Mouse (Mus musculus): ENCODE results near the gene S100a2. TPM values are rescaled to one million over a fixed set of nuclear protein-coding genes. Genes with fewer than 3 reads are reported as not detected.

The S100a2 gene
- total and polyA plus RNA-seq, 3 experiments = not detected

GRCm38 (mm10) chr3:90549676-90550420 lies 40.2 kb upstream of the S100a2 start:
- Histone ChIP-seq H3K9ac (ENCODE audit: control insufficient read depth, low read depth, low read length, poor library complexity, severe bottlenecking) (no peak overlapping the region), H3K36me3 (ENCODE audit: control insufficient read depth in 1 of 2, insufficient read depth in 2 of 2, low read length in 2 of 2) (no peaks in the 10 kb centered on the region), H3K27ac (ENCODE audit: control insufficient read depth, low read depth, low read length) (no peak overlapping the region), H3K27me3 (ENCODE audit: control insufficient read depth in 1 of 2, insufficient read depth in 2 of 2, low read length in 2 of 2) (peaks cover 13 to 39% of the 10 kb centered on the region in 2 experiments), H3K4me3 (ENCODE audit: control insufficient read depth in 1 of 2, insufficient read depth in 1 of 2, low read depth in 2 of 2, low read length in 2 of 2) (no peak overlapping the region), H3K9me3 (replicated peaks; ENCODE audit: insufficient read depth, low read length) (no peaks in the 10 kb centered on the region), H3K79me2 (ENCODE audit: control insufficient read depth, insufficient read depth, low read length, poor library complexity) (no peaks in the 10 kb centered on the region), H3K4me1 (ENCODE audit: control insufficient read depth in 1 of 2, insufficient read depth in 2 of 2, low read length in 2 of 2) (no peaks in the 10 kb centered on the region; a peak in 1 of 4 replicates)
- DNase-seq (ENCODE audit: low read depth, low spot score) = no peak
- TF ChIP-seq NRF1 (IDR thresholded peaks at IDR 0.05; ENCODE audit: insufficient read depth, low read depth, low read length, poor library complexity, severe bottlenecking) (no peak), ZC3H11A (IDR thresholded peaks at IDR 0.05; ENCODE audit: low read depth, low read length) (no peak), MAX (IDR thresholded peaks at IDR 0.05; ENCODE audit: low read length) (no peak)

GRCm38 (mm10) chr3:90550421-90550790 lies 39.6 kb upstream of the S100a2 start:
- H3K27ac ChIP-seq (ENCODE audit: control insufficient read depth, low read depth, low read length) = no peak overlapping the region
- no peaks in the 10 kb centered on the region; a peak in 1 of 4 replicates for H3K4me1 ChIP-seq (ENCODE audit: control insufficient read depth in 1 of 2, insufficient read depth in 2 of 2, low read length in 2 of 2)
- DNase-seq (ENCODE audit: low read depth, low spot score) = no peak
- H3K36me3 ChIP-seq (ENCODE audit: control insufficient read depth in 1 of 2, insufficient read depth in 2 of 2, low read length in 2 of 2) = no peaks in the 10 kb centered on the region
- peaks cover 11 to 42% of the 10 kb centered on the region in 2 experiments for H3K27me3 ChIP-seq (ENCODE audit: control insufficient read depth in 1 of 2, insufficient read depth in 2 of 2, low read length in 2 of 2)
- no peak overlapping the region for H3K4me3 ChIP-seq (ENCODE audit: control insufficient read depth in 1 of 2, insufficient read depth in 1 of 2, low read depth in 2 of 2, low read length in 2 of 2)
- TF ChIP-seq ELF1 (IDR thresholded peaks at IDR 0.05; ENCODE audit: low read depth, low read length) = no peak
- no peak overlapping the region for H3K9ac ChIP-seq (ENCODE audit: control insufficient read depth, low read depth, low read length, poor library complexity, severe bottlenecking)
- no peaks in the 10 kb centered on the region for H3K9me3 ChIP-seq (replicated peaks; ENCODE audit: insufficient read depth, low read length)
- no peaks in the 10 kb centered on the region for H3K79me2 ChIP-seq (ENCODE audit: control insufficient read depth, insufficient read depth, low read length, poor library complexity)

DNA sequence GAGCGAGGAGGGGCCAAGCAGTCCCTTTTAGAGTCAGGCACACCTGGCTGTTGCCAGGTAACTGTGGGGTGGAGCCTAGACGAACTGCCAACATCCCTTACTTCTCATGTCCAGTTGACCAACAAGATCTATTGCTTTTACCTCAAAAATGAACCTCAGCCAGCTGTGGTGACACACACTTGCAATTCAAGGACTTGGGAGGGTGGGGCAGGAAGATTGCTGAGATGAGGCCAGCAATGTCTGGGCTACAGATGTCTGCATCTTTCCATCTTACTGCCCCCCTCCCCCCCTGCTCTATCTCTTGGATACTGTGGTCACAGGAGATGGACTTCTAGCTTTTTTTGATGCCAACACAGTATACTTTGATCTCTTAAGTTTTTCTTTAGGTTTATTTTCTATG lies 37.8 kb upstream of the S100a2 start:
- Histone ChIP-seq H3K36me3 (ENCODE audit: control insufficient read depth in 1 of 2, insufficient read depth in 2 of 2, low read length in 2 of 2) (no peaks in the 10 kb centered on the region), H3K27ac (ENCODE audit: control insufficient read depth, low read depth, low read length) (no peak overlapping the region), H3K9ac (ENCODE audit: control insufficient read depth, low read depth, low read length, poor library complexity, severe bottlenecking) (no peak overlapping the region), H3K9me3 (replicated peaks; ENCODE audit: insufficient read depth, low read length) (no peaks in the 10 kb centered on the region), H3K79me2 (ENCODE audit: control insufficient read depth, insufficient read depth, low read length, poor library complexity) (no peaks in the 10 kb centered on the region), H3K4me3 (ENCODE audit: control insufficient read depth in 1 of 2, insufficient read depth in 1 of 2, low read depth in 2 of 2, low read length in 2 of 2) (no peak overlapping the region), H3K27me3 (ENCODE audit: control insufficient read depth in 1 of 2, insufficient read depth in 2 of 2, low read length in 2 of 2) (peaks cover 20 to 46% of the 10 kb centered on the region in 2 experiments), H3K4me1 (ENCODE audit: control insufficient read depth in 1 of 2, insufficient read depth in 2 of 2, low read length in 2 of 2) (no peaks in the 10 kb centered on the region; a peak in 1 of 4 replicates)
- TF ChIP-seq NELFE (IDR thresholded peaks at IDR 0.05; ENCODE audit: low read depth, low read length) = no peak
- TF ChIP-seq RCOR1 (IDR thresholded peaks at IDR 0.05; ENCODE audit: low read depth, low read length) = no peak
- TF ChIP-seq GABPA (IDR thresholded peaks at IDR 0.05; ENCODE audit: low read depth, low read length) = no peak
- no peak for TF ChIP-seq HCFC1 (IDR thresholded peaks at IDR 0.05; ENCODE audit: low read depth, low read length)
- no peak for TF ChIP-seq MXI1 (IDR thresholded peaks at IDR 0.05; ENCODE audit: low read depth, low read length)
- TF ChIP-seq USF1 (IDR thresholded peaks at IDR 0.05; ENCODE audit: low read depth, low read length) = no peak
- no peak for TF ChIP-seq MAFK (IDR thresholded peaks at IDR 0.05; ENCODE audit: borderline replicate concordance, low read depth, low read length)
- TF ChIP-seq CTCF (IDR thresholded peaks at IDR 0.05 in 2 of 3, conservative IDR thresholded peaks at IDR 0.05 in 1 of 3; ENCODE audit: control insufficient read depth in 1 of 3, insufficient read depth in 1 of 3, low read depth in 2 of 3, low read length in 3 of 3, poor library complexity in 1 of 3, severe bottlenecking in 1 of 3) = no peak
- no peak for TF ChIP-seq ZNF384 (IDR thresholded peaks at IDR 0.05; ENCODE audit: low read depth, low read length)
- TF ChIP-seq EP300 (IDR thresholded peaks at IDR 0.05; ENCODE audit: low read depth in 1 of 2, low read length in 2 of 2) = no peak
- no peak for TF ChIP-seq SIN3A (IDR thresholded peaks at IDR 0.05; ENCODE audit: low read length)
- TF ChIP-seq ELF1 (IDR thresholded peaks at IDR 0.05; ENCODE audit: low read depth, low read length) = no peak
- no peak for TF ChIP-seq JUND (IDR thresholded peaks at IDR 0.05; ENCODE audit: low read depth, low read length)
- no peak for TF ChIP-seq MAX (IDR thresholded peaks at IDR 0.05; ENCODE audit: low read length)
- no peak for TF ChIP-seq GATA1 (IDR thresholded peaks at IDR 0.05; ENCODE audit: low read depth, low read length)
- no peak for DNase-seq (ENCODE audit: low read depth, low spot score)
